Mouse (Mus musculus): ENCODE results near the gene Actrt3.

- TF ChIP-seq CTCF (IDR thresholded peaks at IDR 0.05; ENCODE audit: control insufficient read depth, insufficient read depth, insufficient read length): no peak
- TF ChIP-seq MAX (IDR thresholded peaks at IDR 0.05): no peak
These were observed 9.3 kb upstream of the Actrt3 start for GRCm38 (mm10) chr3:30608999-30609398.

All from C2C12 (cell line).